In the genomic region with DNA sequence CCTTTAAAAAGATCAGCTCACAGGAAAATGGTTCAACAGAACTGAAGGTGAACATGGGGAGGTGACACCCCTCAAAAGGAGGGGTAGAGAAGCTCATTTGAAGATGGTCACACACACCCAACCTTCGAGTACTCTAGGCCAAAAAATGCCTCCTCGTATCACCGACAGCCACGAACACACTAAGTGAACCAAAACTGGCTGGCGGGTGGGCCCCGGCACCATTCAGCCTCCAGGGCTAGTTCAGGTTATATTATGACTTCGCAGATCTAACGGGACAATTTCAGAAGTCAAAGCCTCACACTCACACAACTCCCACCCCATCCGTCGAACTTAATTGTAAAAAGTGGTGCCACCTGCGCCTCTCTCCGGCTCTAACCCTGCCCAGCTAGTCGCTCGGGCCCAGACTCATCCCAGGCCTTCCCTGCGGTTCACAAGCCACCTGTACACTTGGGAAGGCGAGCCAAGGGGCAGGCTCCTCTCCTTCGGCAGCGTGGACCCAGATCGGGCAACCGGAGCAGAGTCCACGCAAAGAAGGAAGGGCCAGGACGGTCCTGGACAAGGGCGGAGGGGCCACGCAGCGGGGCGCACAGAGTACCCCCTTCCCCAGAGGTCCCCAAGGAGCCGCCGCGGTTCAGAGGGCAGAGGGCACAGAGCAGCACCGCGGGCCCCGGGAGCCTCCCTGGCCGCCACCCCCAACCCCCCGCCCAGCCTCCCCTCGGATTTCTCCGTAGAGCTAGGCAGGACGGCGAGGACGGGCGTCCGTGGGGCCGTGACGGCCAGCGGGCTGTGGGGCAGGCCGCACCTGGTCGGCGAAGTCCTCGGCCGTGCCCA, we compare ENCODE assay signal across 8 mouse cellular contexts. TPM values are rescaled to one million over a fixed set of nuclear protein-coding genes. Genes with fewer than 3 reads are reported as not detected.
DNase-seq lines count a peak whose midpoint lies in the region; ATAC-seq lines count a peak whose summit lies in the region.

No protein-coding gene starts in this region.

- H3K27me3 ChIP-seq in midbrain, embryonic 12.5 days: no peaks in the 10 kb centered on the region

- peak; percentile 45 to 80 for DNase-seq in spleen, postnatal 4 days (ENCODE audit: low spot score in 2 of 2)
- no peak for DNase-seq in spleen, adult 18-20 months
- peak; percentile 42 for DNase-seq in cerebellum, adult 11 months
- peak; percentile 46 for DNase-seq in gastrocnemius, postnatal 14 days
- DNase-seq in kidney, postnatal 10 days: peak; percentile 66
- DNase-seq in c-Kit-positive CD71-positive TER-119-positive erythroid progenitor cells, embryonic 14.5 days (ENCODE audit: low spot score): no peak
- DNase-seq in urinary bladder, postnatal 25 days (ENCODE audit: low spot score): no peak

- intact Hi-C loops in gastrocnemius, postnatal 14 days (cut with DNase I; ENCODE audit: low total_unique reads): loop anchor here (10.0 kb wide), 1 partner anchor 82 kb away; no protein-coding TSS in a partner anchor

- 4% methylated on average over 40 of the region's 49 CpGs for WGBS in midbrain, embryonic 12.5 days

- no peak; the same call in none of the 2 replicates for ATAC-seq in midbrain, embryonic 12.5 days (ENCODE audit: low FRiP score, low read depth)

- H3K9me3 ChIP-seq in midbrain, embryonic 12.5 days: no peaks in the 10 kb centered on the region

- H3K4me1 ChIP-seq in midbrain, embryonic 12.5 days: peaks cover 23% of the 10 kb centered on the region

- peak overlapping the region; percentile 94 for H3K4me3 ChIP-seq in midbrain, embryonic 12.5 days

- peak overlapping the region; percentile 76 for H3K4me2 ChIP-seq in midbrain, embryonic 12.5 days (replicated peaks)

- H3K9ac ChIP-seq in midbrain, embryonic 12.5 days (replicated peaks): peak overlapping the region; percentile 99

- H3K36me3 ChIP-seq in midbrain, embryonic 12.5 days: peaks cover 23% of the 10 kb centered on the region

- peak overlapping the region; percentile 81 for H3K27ac ChIP-seq in midbrain, embryonic 12.5 days (replicated peaks)

RNA-seq across cellular contexts. Expression of a gene that starts 1.0 kb away (rescaled TPM):
- 10 to 100 TPM; 84.4 to 85.1 TPM for total RNA-seq in gastrocnemius, postnatal 14 days (2021)
- polyA plus RNA-seq in midbrain, embryonic 12.5 days (2016; fragmentation: Nextera tagmentation; extraction: Ambion mirVana): 126 and 132 TPM in 2 replicates

RNA-seq across cellular contexts. Expression of a gene that starts 1.2 kb away (rescaled TPM):
- not detected for total RNA-seq in gastrocnemius, postnatal 14 days (2021)
- not detected in 2 replicates for polyA plus RNA-seq in midbrain, embryonic 12.5 days (2016; fragmentation: Nextera tagmentation; extraction: Ambion mirVana)

RNA-seq across cellular contexts. Expression of a gene that starts 16.4 kb away (rescaled TPM):
- 10 to 100 TPM; 35.0 to 37.8 TPM for total RNA-seq in gastrocnemius, postnatal 14 days (2021)
- 53.4 and 57.9 TPM in 2 replicates for polyA plus RNA-seq in midbrain, embryonic 12.5 days (2016; fragmentation: Nextera tagmentation; extraction: Ambion mirVana)

RNA-seq across cellular contexts. Expression of a gene that starts 16.5 kb away (rescaled TPM):
- total RNA-seq in gastrocnemius, postnatal 14 days (2021): 10 to 100 TPM; 15.3 to 17.2 TPM
- 48.2 and 56.7 TPM in 2 replicates for polyA plus RNA-seq in midbrain, embryonic 12.5 days (2016; fragmentation: Nextera tagmentation; extraction: Ambion mirVana)

RNA-seq across cellular contexts. Expression of a gene that starts 22.1 kb away (rescaled TPM):
- total RNA-seq in gastrocnemius, postnatal 14 days (2021): 100 to 1,000 TPM; 309 to 346 TPM
- 488 and 496 TPM in 2 replicates for polyA plus RNA-seq in midbrain, embryonic 12.5 days (2016; fragmentation: Nextera tagmentation; extraction: Ambion mirVana)

Comparison
In these comparisons a context has a peak if more than half of its experiments do, and no peak if none do; other contexts are left out.
1. DNase-seq: peak in spleen, postnatal 4 days (2 of 2), cerebellum, adult 11 months (single experiment), gastrocnemius, postnatal 14 days (single experiment) and kidney, postnatal 10 days (single experiment); none in spleen, adult 18-20 months (0 of 2), c-Kit-positive CD71-positive TER-119-positive erythroid progenitor cells, embryonic 14.5 days (single experiment) and urinary bladder, postnatal 25 days (single experiment).